Mouse (Mus musculus) Patski (cell line): ENCODE data around the gene Trappc4. TPM values are rescaled to one million over a fixed set of nuclear protein-coding genes. Genes with fewer than 3 reads are reported as not detected.
"Not testable (repeated sequence)": the region's sequence is repeated elsewhere in the genome, so short reads cannot be mapped to it uniquely, and the experiment has no call there.

Experiments used
- ATAC-seq: fragments of 100-300 bp; one replicate; pipeline ENCODE4 v1.8.0; 2021
- CTCF ChIA-PET: fragments of 350-600 bp; sonication (Branson Sonifier 250); formaldehyde crosslinking; loops from one replicate; lab custom pipeline; 2022; ENCODE audit warnings: inconsistent platforms; lab: Charles Lee
- POLR2A ChIA-PET: fragments of 350-600 bp; sonication (Branson Sonifier 250); formaldehyde crosslinking; loops from one replicate; lab custom pipeline; 2022; ENCODE audit warnings: antibody characterized with exemption, inconsistent platforms; lab: Charles Lee
- DNase-seq: peaks from one replicate; pipeline ENCODE4 v3.0.0-alpha.2; 2011; ENCODE audit warnings: low read depth, low spot score
- H3K27me3 ChIP-seq: fragments of 371-371 bp; one replicate; pipeline ENCODE4 v1.5.1; 2021
- CTCF ChIP-seq: fragments of 100-300 bp; IDR thresholded peaks from one replicate; pipeline ENCODE4 v1.5.1; 2021
- in situ Hi-C: fragments of 300-500 bp; cut with MboI; formaldehyde crosslinking; loops from 3 replicates; pipeline ENCODE4 v1.11.1; 2018; ENCODE audit warnings: low pct_unique_long_range_greater_than_20kb, mixed read lengths
- polyA plus RNA-seq: library from polyadenylated mRNA; unstranded; gene quantifications from one replicate; pipeline ENCODE4 v1.2.3, GENCODE M21; 2021

The Trappc4 gene
- polyA plus RNA-seq, 1 experiment from 2014 or later: 66.3 TPM

DNA sequence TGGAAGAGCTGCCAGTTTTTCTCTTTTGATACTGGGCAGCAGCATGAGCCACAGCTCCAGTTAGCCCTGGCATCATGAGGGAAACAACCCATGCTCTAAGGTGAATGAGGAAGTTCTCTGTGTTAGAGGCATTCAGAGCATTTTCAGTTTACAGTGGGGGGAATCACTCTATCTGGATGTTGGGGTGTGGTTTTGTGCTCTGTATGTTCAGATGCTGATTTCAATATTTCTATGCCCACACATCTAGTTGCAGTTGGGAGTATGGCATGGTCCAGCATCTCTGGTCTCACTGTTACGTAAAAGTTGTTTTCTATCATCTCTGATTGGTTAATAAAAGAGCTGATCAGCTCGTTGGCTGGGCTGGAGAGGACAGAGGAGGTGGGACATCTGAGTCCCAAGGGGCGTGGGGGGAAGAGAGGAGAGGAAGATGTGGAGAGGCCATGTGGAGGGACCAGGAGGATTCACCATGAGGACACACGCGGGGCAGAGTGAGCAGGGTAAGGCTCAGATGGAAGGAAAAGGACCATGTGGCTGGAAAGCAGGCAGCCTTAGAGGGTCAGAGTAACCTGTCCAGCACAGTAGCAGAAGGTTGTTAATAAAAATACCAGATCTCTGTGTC is 13.0 kb upstream of the Trappc4 start:
- DNase-seq (no peak), ATAC-seq (no peak)
- in situ Hi-C loops: no loop called here
- no peaks in the 10 kb centered on the region for H3K27me3 ChIP-seq
- ChIA-PET POLR2A (no interaction called here), CTCF (interaction anchor here (2.0 kb wide), 1 partner anchor 10 kb away, joined by 5 read pairs; no protein-coding TSS in a partner anchor)
- no peak for TF ChIP-seq CTCF

- DNase-seq, POLR2A ChIA-PET: not testable (repeated sequence)
- CTCF ChIA-PET: interaction anchor here (2.1 kb wide), 1 partner anchor 267 kb away, joined by 6 read pairs; no protein-coding TSS in a partner anchor
Observed at GRCm38 (mm10) chr9:44419730-44420129, 12.3 kb upstream of the Trappc4 start.

GRCm38 (mm10) chr9:44418519-44419385 is 11.4 kb upstream of the Trappc4 start, which contains the start of gene Ccdc84:
Gene Ccdc84 (minus strand): TSS chr9:44418569.
- ATAC-seq (no peak), DNase-seq (no peak)
- POLR2A ChIA-PET: interaction anchor here (0.7 to 1.6 kb wide), 3 partner anchors 10 to 19 kb away, joined by 3 to 11 read pairs (median 4); partner anchors contain the start of gene Trappc4
- in situ Hi-C loops: no loop called here
- H3K27me3 ChIP-seq: no peaks in the 10 kb centered on the region
- CTCF ChIA-PET: interaction anchor here (1.1 to 2.1 kb wide), 3 partner anchors 10 to 268 kb away, joined by 3 to 9 read pairs (median 6); partner anchors contain the start of genes Bcl9l and Trappc4
- TF ChIP-seq CTCF: no peak

More at GRCm38 (mm10) chr9:44419730-44420129, 12.3 kb upstream of the Trappc4 start:
- in situ Hi-C loops, ATAC-seq, H3K27me3 ChIP-seq: not testable (repeated sequence)

- POLR2A ChIA-PET: interaction anchor here (0.7 to 1.6 kb wide), 2 partner anchors 9 to 18 kb away, joined by 4 to 11 read pairs; partner anchors contain the start of gene Trappc4
- in situ Hi-C loops: no loop called here
Observed at GRCm38 (mm10) chr9:44417892-44418363, 10.5 kb upstream of the Trappc4 start.

DNA sequence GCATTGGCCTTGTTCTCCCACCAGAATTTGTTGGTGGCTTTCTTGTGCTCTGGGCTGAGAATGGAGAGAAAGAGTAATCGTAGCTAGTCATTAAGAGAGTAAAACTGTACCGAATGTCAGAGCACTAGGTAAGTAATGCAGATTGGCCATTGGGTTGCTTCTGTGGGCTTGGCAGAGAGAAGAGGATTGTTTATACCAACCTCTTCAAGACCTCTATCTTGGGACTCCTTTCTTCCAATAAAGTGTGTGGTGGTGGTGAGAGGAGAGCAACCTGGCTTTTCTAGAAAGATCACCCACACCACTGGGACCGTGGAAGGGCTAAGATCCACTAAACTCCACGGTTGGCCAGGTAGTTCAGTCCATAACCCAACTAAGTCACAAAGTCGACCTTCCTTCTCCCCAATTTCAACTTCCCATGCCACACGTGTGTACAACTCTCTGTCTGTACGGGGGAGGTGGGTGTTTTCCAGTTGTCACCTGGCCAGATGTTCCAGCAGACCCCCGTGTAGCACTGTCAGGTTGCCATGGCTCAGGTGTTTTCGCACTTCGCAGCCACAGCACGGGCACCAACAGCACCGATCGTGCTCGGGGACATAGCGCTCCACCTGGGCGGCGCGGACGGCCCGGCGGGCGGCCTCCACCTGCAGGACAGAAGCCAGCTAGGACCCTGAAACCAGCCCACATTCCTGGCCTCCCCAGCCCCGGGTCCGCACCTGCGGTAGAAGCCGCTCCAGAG is 9.9 kb upstream of the Trappc4 start:
- POLR2A ChIA-PET: interaction anchor here (0.6 to 1.6 kb wide), 4 partner anchors 8 to 26 kb away, joined by 3 to 11 read pairs (median 4); partner anchors contain the start of gene Trappc4
- CTCF ChIA-PET: interaction anchor here (1.8 to 2.1 kb wide), 2 partner anchors 9 to 269 kb away, joined by 6 to 9 read pairs; partner anchors contain the start of gene Trappc4
- H3K27me3 ChIP-seq: no peaks in the 10 kb centered on the region
- TF ChIP-seq CTCF: no peak
- in situ Hi-C loops: no loop called here
- peak; percentile 65 for ATAC-seq
- no peak for DNase-seq

More at GRCm38 (mm10) chr9:44417892-44418363, 10.5 kb upstream of the Trappc4 start:
- CTCF ChIA-PET: interaction anchor here (1.1 to 2.1 kb wide), 3 partner anchors 10 to 268 kb away, joined by 3 to 9 read pairs (median 6); partner anchors contain the start of genes Bcl9l and Trappc4
- peak; percentile 81 for TF ChIP-seq CTCF
- peak; percentile 76 for ATAC-seq
- DNase-seq: peak; percentile 35
- H3K27me3 ChIP-seq: no peaks in the 10 kb centered on the region

GRCm38 (mm10) chr9:44412781-44413180 is 5.4 kb upstream of the Trappc4 start:
- ChIA-PET CTCF (no interaction called here), POLR2A (no interaction called here)
- DNase-seq (no peak), ATAC-seq (no peak)
- in situ Hi-C loops: no loop called here
- TF ChIP-seq CTCF: no peak
- H3K27me3 ChIP-seq: no peaks in the 10 kb centered on the region

DNA sequence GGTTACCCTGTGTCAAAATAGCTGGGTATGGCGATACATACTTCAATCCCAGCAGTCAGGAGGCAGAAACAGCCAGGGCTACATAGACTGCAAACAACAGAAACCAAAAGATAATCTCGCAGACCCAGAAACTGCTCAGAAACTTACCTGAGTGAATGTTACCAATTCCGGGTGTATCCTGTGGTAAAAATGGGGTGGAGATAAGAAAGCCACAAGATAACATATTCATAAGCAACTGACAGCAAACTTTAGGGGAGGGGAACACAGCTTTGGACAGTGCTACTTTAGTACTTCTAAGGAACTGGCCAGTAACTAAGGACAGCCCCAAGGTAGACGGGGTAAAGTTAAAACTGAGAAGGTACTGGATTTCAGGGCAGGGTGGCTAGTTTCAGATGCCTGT is 4.9 kb upstream of the Trappc4 start:
- in situ Hi-C loops: no loop called here
- POLR2A ChIA-PET: no interaction called here
- ATAC-seq (no peak), DNase-seq (no peak)
- CTCF ChIA-PET: no interaction called here
- H3K27me3 ChIP-seq: no peaks in the 10 kb centered on the region
- TF ChIP-seq CTCF: no peak

DNA sequence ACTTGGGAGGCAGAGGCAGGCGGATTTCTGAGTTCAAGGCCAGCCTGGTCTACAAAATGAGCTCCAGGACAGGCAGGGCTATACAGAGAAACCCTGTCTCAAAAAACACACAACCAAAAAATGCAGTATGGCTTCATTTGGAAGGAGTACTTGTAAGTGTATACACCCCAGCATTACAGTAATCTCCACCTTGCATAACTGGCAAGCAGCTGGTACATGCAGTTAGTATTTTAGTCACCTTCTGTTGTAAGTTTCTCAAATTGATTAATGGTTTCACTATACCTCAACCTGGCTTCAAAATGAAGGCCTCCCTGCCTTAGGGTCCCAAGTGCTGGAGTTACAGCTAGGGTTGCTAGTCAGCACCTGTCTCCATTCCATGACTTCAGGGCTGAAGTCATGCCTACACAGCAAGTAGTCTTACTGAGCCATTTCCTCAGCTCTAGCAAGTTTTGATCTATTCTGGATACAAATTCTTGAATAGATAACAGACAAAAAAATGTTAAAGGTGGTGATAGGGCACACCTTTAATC is 4.3 kb upstream of the Trappc4 start:
- CTCF ChIA-PET: interaction anchor here (0.6 to 1.1 kb wide), 2 partner anchors 28 to 50 kb away, joined by 3 read pairs; partner anchors contain the start of gene Vps11
- ATAC-seq: no peak
- no peaks in the 10 kb centered on the region for H3K27me3 ChIP-seq
- in situ Hi-C loops: no loop called here
- TF ChIP-seq CTCF: no peak
- DNase-seq: no peak
- POLR2A ChIA-PET: interaction anchor here (1.6 kb wide), 1 partner anchor 10 kb away, joined by 3 read pairs; no protein-coding TSS in a partner anchor

DNA sequence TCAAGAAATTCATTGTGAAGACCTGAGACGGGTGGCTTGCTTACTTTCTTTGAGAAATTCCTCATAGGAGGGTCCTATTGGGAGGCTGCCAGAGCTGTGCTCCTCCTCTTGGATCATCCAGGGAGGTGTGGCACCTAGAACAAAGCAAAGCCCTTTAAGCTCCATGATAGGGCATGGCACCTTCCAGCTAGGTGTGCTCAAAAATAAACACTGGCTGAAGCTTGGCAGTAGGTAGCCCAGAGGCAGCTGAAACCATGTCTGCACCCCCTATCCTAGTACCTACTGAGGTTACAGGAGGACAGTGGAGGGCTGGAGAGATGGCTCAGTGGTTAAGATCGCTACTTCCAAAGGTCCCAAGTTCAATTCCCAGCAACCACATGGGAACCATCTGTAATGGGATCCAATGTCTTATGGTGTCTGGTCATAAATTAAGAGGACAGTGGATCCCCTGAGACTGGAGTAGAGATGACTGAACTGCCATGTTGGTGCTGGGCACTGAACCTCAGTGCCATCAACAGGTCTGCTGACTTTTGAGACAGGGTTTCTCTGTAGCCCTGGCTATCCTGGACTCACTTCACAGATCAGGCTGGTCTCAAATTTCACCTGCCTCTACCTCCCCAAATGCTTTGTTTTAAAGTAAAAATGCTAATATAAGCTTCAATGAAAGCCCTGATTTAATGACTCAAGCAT is 3.4 kb upstream of the Trappc4 start:
- POLR2A ChIA-PET: interaction anchor here (0.6 to 1.6 kb wide), 2 partner anchors 9 to 80 kb away, joined by 3 read pairs; no protein-coding TSS in a partner anchor
- DNase-seq (no peak), ATAC-seq (no peak)
- H3K27me3 ChIP-seq: no peaks in the 10 kb centered on the region
- in situ Hi-C loops: no loop called here
- CTCF ChIA-PET: interaction anchor here (0.6 to 1.1 kb wide), 2 partner anchors 27 to 49 kb away, joined by 3 read pairs; partner anchors contain the start of gene Vps11
- TF ChIP-seq CTCF: no peak

DNA sequence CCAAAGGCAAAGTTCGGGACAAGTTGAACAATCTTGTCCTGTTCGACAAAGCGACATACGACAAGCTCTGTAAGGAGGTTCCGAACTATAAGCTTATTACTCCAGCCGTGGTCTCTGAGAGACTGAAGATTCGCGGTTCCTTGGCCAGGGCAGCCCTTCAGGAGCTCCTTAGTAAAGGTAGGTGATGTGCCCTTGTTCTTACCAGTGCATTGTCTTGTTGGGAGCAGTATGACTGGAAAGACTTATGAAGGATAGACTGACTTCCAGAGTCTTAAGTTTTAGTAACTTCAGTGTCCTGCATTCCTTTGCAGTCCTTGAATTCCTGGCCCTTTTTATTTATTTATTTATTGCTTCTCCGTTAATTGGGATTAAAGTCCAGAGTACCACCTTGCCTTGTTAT is 1.3 kb upstream of the Trappc4 start:
- CTCF ChIA-PET: interaction anchor here (2.8 kb wide), 1 partner anchor 10 kb away, joined by 9 read pairs; the partner anchor contains the start of gene Ccdc84
- in situ Hi-C loops, ATAC-seq, H3K27me3 ChIP-seq, DNase-seq: not testable (repeated sequence)
- POLR2A ChIA-PET: interaction anchor here (1.0 to 2.9 kb wide), 3 partner anchors 9 to 30 kb away, joined by 3 to 15 read pairs (median 11); partner anchors contain the start of genes Ccdc84 and Slc37a4
